Mouse (Mus musculus) fat pad, adult 2 months (tissue): ENCODE data around the gene Ogn.
"Not testable (repeated sequence)": the region's sequence is repeated elsewhere in the genome, so short reads cannot be mapped to it uniquely, and the experiment has no call there.

Experiments
- DNase-seq: peaks from one replicate; pipeline ENCODE4 v3.0.0-alpha.2; 2011; ENCODE audit warnings: low read depth, low spot score; ENCODE audit errors: extremely low read depth

Ogn gene

DNA sequence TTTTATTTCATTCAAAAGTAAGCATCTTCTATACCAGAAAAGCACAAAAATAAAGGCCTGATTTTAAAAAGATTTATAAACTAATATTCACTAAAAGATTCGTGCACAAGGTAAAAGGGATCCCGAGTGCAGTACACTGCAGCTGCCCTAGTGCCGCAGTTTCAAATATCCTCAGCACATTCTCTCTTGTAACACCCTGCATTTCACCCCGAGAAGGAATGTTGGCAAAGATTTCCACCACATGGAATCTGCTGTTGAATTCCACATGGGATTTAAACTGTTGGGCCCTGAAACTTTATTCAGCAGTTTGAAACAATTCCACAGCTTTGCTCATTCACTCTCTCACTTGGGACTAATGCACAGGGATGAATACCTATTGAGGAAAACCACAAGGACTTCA is at the start of gene Ogn:
Gene Ogn, plus strand, starts transcription at position 333 of the 400 bp plus-strand sequence.
- no peak for DNase-seq

GRCm38 (mm10) chr13:49559185-49559584 is 48.7 kb upstream of the Ogn start:
- DNase-seq, result no peak

DNA sequence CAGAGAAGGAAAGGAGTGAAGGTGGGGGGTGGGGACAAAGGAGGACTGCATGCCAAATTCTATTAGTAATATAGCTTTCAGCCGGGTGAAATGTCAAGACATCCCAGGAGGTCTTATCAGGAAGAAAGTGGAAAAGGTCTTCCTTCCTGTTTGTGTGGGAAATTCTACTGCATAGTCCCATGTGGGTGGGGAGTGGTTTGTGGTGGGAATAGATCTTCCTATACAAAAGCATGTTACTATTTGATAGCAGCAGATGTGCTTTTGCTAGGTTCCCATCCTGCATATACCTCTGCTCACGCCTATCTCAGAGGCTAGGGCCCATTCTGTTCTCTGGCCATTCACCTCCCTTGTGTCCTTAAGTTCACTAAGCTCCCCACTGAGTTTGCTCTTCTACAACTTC is 47.0 kb upstream of the Ogn start:
- no peak for DNase-seq

GRCm38 (mm10) chr13:49564347-49564746 is 43.5 kb upstream of the Ogn start:
- DNase-seq, result no peak

- DNase-seq, result no peak
These were observed 37.5 kb upstream of the Ogn start for GRCm38 (mm10) chr13:49570371-49570770.

DNA sequence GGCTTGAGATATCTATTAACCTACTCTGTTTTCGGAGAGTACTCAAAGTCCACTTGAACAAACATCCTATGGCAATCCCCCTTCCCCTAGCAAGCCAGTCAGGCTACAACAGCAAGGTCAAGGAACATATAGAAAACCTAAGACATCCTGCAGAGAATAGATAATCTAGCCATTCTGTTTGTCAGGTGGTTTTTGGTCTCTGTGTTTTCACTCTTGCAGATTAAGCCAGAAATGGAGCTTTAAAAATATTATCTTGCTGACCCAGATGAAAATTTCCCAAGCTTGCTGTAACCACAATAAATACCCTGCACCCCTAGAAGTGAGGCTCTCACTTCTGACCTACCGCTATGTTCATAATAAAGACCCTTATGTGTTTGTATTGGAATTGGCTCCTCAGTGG is 36.4 kb upstream of the Ogn start:
- no peak for DNase-seq

GRCm38 (mm10) chr13:49581541-49582530 is 26.0 kb upstream of the Ogn start, which contains the start of gene Omd:
Gene Omd (plus strand): TSS chr13:49582462.
- DNase-seq, result no peak

GRCm38 (mm10) chr13:49583859-49584258 is 24.0 kb upstream of the Ogn start:
- no peak for DNase-seq

DNA sequence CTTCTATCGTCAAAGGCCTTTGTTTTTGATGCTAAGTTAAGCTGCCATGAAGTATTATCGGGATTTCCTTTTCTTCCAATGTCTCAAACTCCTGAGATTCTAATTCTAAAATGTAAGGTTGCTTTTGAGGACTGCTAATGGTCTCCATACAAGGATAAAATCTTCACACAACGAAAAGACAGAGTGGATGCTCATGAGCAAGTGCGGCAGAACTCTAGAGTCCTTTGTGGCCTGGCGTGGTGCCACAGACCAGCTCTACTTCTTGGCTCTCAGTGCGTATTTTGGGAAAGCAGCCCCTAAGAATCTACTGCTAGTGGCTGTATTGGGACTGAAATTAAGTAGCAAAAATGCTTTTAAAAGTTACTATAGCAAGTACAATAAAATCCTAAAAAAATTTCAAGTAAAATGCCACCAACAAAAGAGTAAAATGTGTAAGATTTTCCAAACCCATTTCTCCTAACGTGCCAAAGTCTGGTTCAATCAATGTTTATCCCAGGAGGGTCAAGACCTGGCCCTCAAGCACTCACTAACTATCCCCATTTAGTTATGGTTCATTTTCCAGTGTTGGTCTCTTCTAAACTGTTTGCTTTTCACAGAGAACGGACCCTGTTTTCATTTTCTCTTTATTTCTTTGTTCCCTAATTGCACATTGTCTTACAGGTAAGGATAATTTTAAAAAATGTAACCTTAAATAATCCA is 23.4 kb upstream of the Ogn start:
- DNase-seq, result no peak

DNA sequence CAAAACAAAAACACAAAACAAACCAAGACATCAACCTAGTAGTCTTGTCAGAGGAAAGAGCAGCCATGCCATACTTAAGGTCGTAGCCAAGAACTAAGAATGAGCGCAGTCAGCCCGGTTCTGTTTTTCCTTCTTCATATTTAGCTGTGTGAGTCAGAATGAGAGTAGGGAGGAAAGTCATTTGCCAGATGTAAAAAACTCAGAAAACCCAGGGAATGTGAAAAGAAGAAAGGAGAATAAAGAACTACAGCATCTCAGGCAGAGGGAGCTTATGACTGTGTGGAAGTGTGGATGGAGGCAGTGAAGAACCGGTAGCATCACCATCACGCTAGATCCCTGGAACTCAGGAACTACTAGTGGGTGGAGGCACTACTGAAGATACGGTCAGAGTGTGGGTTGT is 21.8 kb upstream of the Ogn start:
- no peak for DNase-seq

DNA sequence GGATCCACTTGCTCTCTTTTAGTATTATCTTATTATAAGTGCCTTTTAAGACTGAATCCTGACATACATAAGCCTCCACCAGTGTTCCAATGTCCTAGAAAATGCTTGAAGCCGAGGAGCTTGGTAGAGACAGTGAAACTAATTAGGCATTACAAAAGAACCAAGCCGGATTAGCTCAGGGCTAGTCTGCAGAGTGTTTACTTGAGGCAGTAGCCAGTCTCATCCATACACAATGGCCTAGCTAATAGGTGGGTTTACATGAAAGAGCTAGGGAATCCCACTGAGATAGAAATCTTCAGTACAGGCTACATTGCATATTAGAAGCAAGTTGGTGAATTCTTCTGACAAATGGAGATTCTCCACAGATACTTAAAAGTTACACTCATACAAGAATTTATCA is 5.3 kb upstream of the Ogn start:
- DNase-seq, result not testable (repeated sequence)

- DNase-seq, result no peak
These were observed 4.2 kb upstream of the Ogn start for GRCm38 (mm10) chr13:49603603-49604002.

- no peak for DNase-seq
These were observed 910 bp downstream of the Ogn start for GRCm38 (mm10) chr13:49608589-49609322.

DNA sequence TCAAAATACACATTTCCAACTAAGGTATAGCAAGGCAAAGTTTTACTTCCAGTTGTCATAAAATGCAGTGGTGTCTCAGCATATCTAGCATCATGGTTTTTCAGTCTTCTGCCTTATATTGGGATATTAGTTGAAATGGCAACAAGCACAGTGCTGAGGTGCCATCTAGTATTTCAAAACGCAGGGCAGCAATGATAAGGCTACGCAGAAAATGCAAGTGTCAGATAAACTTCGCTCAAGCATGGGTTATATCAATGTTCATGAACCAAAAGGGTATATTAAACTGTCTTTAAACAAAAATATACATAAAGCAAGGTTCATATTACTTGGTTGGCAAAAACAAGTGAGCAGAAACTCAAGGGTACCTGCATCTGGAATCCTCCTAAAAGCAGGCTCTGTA is 9.2 kb downstream of the Ogn start:
- no peak for DNase-seq

GRCm38 (mm10) chr13:49618365-49618764 is 10.5 kb downstream of the Ogn start:
- DNase-seq, result no peak

GRCm38 (mm10) chr13:49623216-49623615 is 15.4 kb downstream of the Ogn start:
- no peak for DNase-seq

DNA sequence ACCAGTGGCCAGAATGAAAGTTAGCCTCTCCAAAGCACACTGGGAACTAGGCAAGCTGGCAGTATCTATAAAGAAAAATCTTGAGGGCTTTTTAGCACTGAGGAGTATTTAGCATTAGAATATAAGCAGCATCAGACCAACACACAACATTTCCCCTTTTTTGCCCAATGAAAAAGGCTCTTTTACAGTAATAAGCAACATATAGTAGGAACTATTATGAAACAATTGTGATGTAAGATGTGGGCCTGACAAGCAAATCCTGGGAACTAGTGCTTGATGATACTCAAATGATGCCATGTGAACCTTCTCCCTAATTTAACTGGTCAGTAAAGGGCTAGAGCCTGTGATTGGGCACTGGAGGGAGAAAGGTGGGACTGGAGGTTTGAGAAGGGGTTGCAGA is 20.3 kb downstream of the Ogn start:
- DNase-seq, result no peak

DNA sequence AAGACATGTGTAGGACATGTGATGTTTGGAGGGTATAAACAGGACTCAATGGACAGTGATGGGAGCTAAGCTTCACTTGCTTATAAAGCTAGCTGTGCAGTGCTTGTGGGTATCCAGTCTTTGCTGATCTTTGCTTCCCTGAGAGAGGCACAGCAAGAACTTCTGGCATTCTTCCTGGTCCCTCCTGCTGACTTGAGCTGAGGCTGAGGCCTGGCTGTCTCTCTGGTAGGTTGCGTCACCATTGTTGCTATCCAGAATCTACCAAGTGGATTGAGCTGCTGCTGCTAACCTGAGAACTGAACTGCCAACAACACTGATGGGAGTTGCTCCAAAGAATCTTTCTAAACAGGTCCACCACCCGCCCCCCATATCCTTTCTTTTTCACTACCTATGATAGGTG is 21.2 kb downstream of the Ogn start:
- no peak for DNase-seq

DNA sequence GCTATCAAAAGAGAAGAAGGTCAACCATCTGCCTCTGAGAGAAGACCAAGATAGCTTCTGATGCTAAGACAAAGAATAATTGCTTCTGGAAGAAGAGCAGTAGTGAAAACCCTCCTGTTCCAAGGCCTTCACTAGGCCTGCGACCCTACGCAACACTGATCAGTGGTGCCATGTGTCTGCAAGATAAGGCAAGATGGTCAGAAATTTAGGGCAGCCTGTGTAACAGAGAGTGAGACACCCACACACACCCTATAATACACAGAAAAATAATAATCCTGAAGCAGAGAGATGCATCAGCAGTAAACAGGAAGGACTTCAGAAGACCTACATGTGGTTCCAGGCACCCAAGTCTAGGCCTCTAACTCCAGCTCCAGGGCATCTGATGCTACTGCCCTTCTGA is 32.1 kb downstream of the Ogn start:
- DNase-seq, result no peak

- no peak for DNase-seq
These were observed 34.8 kb downstream of the Ogn start for GRCm38 (mm10) chr13:49642650-49643049.

DNA sequence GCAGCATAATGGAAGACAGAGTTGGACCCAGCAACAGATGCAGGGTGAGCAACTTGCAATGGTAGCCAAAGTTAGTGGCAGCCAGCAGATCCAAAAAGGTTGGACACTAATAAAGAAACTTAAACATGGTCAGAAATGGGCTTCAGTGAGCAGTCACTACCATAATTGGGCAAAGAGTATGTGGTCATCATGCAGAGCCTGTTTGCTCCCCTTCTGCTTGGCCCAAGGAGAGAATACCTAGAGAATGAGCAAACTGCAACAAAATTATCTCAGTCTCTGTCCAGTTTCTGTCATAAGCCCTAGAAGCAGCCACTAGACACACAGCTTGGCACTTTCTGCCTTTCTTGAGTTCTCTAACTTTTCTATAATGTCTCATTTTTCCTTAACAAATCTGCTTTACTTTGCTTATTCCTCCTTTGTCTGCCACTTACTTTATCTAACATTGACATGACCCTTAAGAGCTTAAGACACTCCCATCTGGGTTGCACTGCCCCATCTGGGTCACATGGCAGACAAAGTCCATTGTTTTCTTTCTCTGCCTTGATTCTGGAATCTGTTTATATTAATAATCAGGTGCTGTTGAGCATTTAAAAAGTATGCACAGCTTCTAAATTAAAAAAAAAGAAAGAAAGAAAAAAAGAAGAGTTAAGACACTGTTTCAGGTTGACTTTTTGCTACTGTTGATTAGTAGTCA is 36.0 kb downstream of the Ogn start:
- no peak for DNase-seq
